Mouse (Mus musculus) embryonic facial prominence, embryonic 11.5 days (tissue): ENCODE measurements around the gene Abcc9. TPM values are rescaled to one million over a fixed set of nuclear protein-coding genes. Genes with fewer than 3 reads are reported as not detected.
A peak's percentile ranks its signal among the peaks of the same experiment; 100 is the strongest.

Experiments used
- ATAC-seq: fragments of 200-750 bp; cut with Nextera tagmentation; replicated peaks from 2 replicates; pipeline ENCODE4 v1.8.0; 2017; ENCODE audit warnings: low read depth; ENCODE audit not compliant: insufficient number of reproducible peaks, low FRiP score, low TSS enrichment
- DNase-seq: peaks from one replicate; pipeline ENCODE4 v3.0.0-alpha.2; 2015; ENCODE audit warnings: low spot score
- H3K27ac ChIP-seq: fragments of 300-500 bp; sonication (generic); replicated peaks from 2 replicates; pipeline ENCODE4 v1.5.1; 2014; ENCODE audit warnings: mild to moderate bottlenecking, low read depth, low read length, control low read depth
- H3K27me3 ChIP-seq: fragments of 300-500 bp; sonication (generic); 2 replicates; pipeline ENCODE4 v1.6.1; 2014; ENCODE audit warnings: mild to moderate bottlenecking, low read length, moderate library complexity, mixed read lengths; ENCODE audit not compliant: control insufficient read depth, insufficient read depth
- H3K36me3 ChIP-seq: fragments of 300-500 bp; sonication (generic); replicated peaks from 2 replicates; pipeline ENCODE4 v1.6.1; 2014; ENCODE audit warnings: low read depth, mild to moderate bottlenecking, low read length, moderate library complexity, mixed read lengths; ENCODE audit not compliant: control insufficient read depth, insufficient read depth
- H3K4me1 ChIP-seq: fragments of 300-500 bp; sonication (generic); 2 replicates; pipeline ENCODE4 v1.6.1; 2014; ENCODE audit warnings: low read length, mixed read lengths; ENCODE audit not compliant: control insufficient read depth, insufficient read depth
- H3K4me2 ChIP-seq: fragments of 300-500 bp; sonication (generic); 2 replicates; pipeline ENCODE4 v1.6.1; 2014; ENCODE audit warnings: low read depth, mild to moderate bottlenecking, control low read depth, low read length, moderate library complexity
- H3K4me3 ChIP-seq: fragments of 300-500 bp; sonication (generic); 2 replicates; pipeline ENCODE4 v1.5.1; 2014; ENCODE audit warnings: low read depth, low read length, control low read depth
- H3K9ac ChIP-seq: fragments of 300-500 bp; sonication (generic); replicated peaks from 2 replicates; pipeline ENCODE4 v1.6.1; 2014; ENCODE audit warnings: mild to moderate bottlenecking, control low read depth, low read length
- H3K9me3 ChIP-seq: fragments of 300-500 bp; sonication (generic); replicated peaks from 2 replicates; pipeline ENCODE4 v1.6.1; 2016; ENCODE audit warnings: mild to moderate bottlenecking, low read length, inconsistent platforms, mixed read lengths; ENCODE audit not compliant: control insufficient read depth
- WGBS: fragments of 180-500 bp; shearing (Covaris S2); extraction: QIAGEN DNeasy Blood & Tissue Kit; methylation state at CpG from one replicate; pipeline ENCODE4 v1.1.7; 2014; 5-methylcytosine and 5-hydroxymethylcytosine counted together
- polyA plus RNA-seq: library from polyadenylated mRNA; unstranded; fragments of >200 nt; fragmentation: Nextera tagmentation; extraction: Ambion mirVana; gene quantifications from 2 replicates; pipeline ENCODE4 v1.2.1, GENCODE M21; 2014

Gene Abcc9
- polyA plus RNA-seq, 1 experiment from 2014 or later, result 1.8 TPM

DNA sequence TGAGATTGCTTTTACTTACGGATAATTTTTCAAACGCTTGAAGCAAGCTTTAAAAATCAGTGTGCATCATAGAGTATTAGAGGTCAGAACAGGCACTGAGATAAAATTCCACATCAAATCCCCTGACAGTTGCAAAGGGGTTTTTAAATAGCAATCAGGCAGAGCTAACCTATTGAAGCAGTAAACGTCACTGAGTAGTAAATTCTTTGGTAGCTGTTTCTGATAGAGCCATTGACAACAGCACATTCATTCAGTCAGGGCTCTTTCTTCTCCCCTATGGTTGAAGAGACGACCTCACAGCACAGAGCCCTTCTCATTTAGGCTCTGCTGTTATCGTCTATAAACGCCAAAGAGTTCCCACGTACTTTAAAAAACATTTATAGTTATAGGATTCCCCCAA, 95.0 kb downstream of the Abcc9 start:
- 68% methylated on average over 7 of the region's 7 CpGs for WGBS
- ATAC-seq, result no peak

DNA sequence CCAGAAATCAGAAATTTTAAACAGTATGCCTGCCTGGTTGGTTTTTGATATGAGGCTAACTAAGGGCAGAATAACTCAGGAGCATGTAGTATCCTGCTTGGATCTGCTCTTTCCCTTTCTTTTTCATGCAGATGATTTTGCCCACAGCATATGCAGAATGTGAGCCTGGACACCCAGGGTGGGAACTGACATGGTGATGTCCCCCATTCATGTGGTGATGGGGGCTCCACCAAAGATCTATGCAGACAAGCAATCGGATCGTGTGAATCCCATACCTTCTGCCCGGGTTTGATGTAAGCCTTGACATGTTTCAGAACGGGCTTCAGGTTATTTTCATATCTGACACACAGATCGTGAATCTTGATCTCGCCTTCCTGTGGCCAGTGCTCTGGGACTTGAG, 99.3 kb downstream of the Abcc9 start:
- Histone ChIP-seq H3K4me3 (no peak overlapping the region), H3K9ac (no peak overlapping the region), H3K27ac (no peak overlapping the region), H3K27me3 (no peaks in the 10 kb centered on the region), H3K4me1 (no peaks in the 10 kb centered on the region), H3K9me3 (no peaks in the 10 kb centered on the region), H3K4me2 (no peak overlapping the region), H3K36me3 (no peaks in the 10 kb centered on the region)
- ATAC-seq, result no peak
- 67% methylated on average over 6 of the region's 6 CpGs for WGBS
- DNase-seq, result no peak

More for the DNA sequence above, 95.0 kb downstream of the Abcc9 start:
- DNase-seq, result no peak
- Histone ChIP-seq H3K36me3 (no peaks in the 10 kb centered on the region), H3K4me1 (no peaks in the 10 kb centered on the region), H3K9ac (no peak overlapping the region), H3K27me3 (no peaks in the 10 kb centered on the region), H3K9me3 (no peaks in the 10 kb centered on the region), H3K4me3 (no peak overlapping the region), H3K4me2 (no peak overlapping the region), H3K27ac (no peak overlapping the region)

DNA sequence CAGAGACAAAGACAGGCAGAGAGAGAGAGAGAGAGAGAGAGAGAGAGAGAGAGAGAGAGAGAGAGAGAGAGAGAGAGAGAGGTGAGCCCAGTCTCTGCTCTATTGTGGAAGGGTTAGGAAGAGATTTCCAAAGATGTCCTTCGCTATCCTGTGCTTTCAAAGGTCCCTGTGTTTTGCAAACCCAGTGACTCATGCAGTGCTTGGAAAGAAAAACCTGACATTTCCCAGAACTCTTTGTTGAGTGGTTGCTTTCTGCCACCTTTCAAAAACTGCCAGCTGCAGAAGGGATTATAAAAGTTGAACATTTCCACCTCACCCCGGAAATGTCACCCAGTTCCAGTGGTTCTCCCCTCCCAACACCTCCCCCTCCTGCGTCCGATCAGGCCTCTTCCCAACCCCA, 123.3 kb downstream of the Abcc9 start:
- DNase-seq (no peak), ATAC-seq (no peak)
- Histone ChIP-seq H3K36me3 (no peaks in the 10 kb centered on the region), H3K9me3 (no peaks in the 10 kb centered on the region), H3K9ac (no peak overlapping the region), H3K27me3 (no peaks in the 10 kb centered on the region), H3K4me3 (no peak overlapping the region), H3K27ac (no peak overlapping the region), H3K4me1 (no peaks in the 10 kb centered on the region), H3K4me2 (no peak overlapping the region)
- 77% methylated on average over 4 of the region's 4 CpGs for WGBS

DNA sequence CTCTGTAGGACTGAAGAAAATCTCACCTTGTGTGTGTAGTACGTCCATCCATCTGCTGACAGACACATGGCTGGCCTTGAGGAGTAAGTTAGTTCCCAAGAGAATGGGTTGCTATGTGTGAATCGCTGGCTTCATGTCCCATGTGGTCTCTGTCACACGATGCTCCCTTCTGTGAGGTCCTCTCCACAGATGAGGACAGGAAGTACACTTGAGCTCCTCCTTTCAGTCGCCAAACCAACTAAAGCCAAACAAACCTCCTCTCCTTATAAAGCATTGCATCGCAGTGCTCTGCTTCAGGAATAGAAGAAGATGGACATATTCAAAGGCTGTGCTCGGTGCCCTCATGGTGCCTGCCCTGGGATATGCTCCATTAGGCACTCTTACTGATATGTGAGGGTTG, 124.3 kb downstream of the Abcc9 start:
- Histone ChIP-seq H3K9me3 (no peaks in the 10 kb centered on the region), H3K4me2 (no peak overlapping the region), H3K36me3 (no peaks in the 10 kb centered on the region), H3K27me3 (no peaks in the 10 kb centered on the region), H3K27ac (no peak overlapping the region), H3K4me3 (no peak overlapping the region), H3K4me1 (no peaks in the 10 kb centered on the region), H3K9ac (no peak overlapping the region)
- DNase-seq (no peak), ATAC-seq (no peak)
- 81% methylated on average over 6 of the region's 6 CpGs for WGBS

DNA sequence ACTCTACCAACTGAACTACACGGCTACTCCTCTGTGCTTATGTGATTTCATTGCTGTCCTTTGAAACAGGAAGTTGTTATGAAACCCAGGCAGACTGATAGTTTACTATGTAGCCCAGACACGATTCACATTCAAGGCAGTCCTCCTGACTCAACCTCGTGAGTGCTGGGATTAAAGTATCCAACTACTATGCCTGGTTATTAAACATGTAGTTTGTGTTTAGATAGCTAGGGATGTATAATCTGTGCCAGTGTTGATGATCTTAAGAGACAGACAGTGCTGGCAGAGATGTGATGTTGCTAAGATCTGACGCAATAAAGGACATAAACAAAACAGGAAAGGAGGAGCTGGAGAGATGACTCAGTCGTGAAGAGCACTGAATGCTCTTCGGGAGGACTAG, 129.2 kb downstream of the Abcc9 start:
- peaks cover 12% of the 10 kb centered on the region for H3K27me3 ChIP-seq
- H3K27ac ChIP-seq, result no peak overlapping the region
- H3K4me1 ChIP-seq, result no peaks in the 10 kb centered on the region
- H3K4me3 ChIP-seq, result no peak overlapping the region
- ATAC-seq, result no peak
- H3K4me2 ChIP-seq, result no peak overlapping the region
- DNase-seq, result no peak
- no peak overlapping the region for H3K9ac ChIP-seq
- H3K9me3 ChIP-seq, result no peaks in the 10 kb centered on the region
- 57% methylated on average over 6 of the region's 6 CpGs for WGBS
- no peaks in the 10 kb centered on the region for H3K36me3 ChIP-seq

DNA sequence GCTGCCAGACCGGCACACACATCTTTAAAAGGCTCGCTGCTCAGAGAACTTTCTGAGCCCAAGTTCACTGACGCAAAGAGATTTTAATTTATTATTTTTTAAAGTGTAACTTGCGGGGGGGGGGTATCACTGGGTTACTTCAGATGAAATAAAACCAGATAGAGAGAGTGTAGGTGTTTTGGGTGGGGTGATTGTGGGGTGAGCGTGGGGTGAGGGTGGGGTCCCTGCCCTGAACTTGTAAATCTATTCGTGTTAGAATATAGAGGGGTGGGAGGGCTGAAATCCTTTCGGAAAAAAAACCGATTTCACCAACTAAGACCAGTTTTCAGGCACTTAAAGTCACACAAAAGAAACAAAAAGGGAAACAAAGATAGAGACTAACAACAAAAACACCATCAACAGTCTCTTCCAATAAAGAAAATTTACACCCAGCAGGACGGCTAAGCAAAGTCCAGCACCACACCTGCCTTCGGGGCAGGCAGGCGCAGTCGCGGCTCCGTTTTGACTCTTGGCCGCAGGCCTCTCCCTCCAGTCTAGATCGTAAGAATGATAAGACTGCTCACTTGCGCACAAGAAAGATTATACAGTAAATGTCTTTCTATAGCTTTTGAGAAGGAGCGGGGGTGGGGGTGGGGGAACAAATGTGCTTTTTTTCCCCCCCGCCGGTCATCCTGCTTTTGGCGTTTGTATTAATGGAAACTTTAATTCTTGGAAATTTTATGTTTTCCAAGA, 130.3 kb downstream of the Abcc9 start:
- no peaks in the 10 kb centered on the region for H3K4me1 ChIP-seq
- no peak overlapping the region for H3K27ac ChIP-seq
- ATAC-seq, result peak; percentile 57; the same call in 1 of the 2 replicates
- whole genome bisulfite sequencing, result 3% methylated on average over 21 of the region's 21 CpGs
- peaks cover 12% of the 10 kb centered on the region for H3K27me3 ChIP-seq
- DNase-seq, result peak; percentile 35
- no peak overlapping the region for H3K9ac ChIP-seq
- peak overlapping the region; percentile 59 for H3K4me2 ChIP-seq
- H3K4me3 ChIP-seq, result peak overlapping the region; percentile 43
- H3K9me3 ChIP-seq, result no peaks in the 10 kb centered on the region
- no peaks in the 10 kb centered on the region for H3K36me3 ChIP-seq

DNA sequence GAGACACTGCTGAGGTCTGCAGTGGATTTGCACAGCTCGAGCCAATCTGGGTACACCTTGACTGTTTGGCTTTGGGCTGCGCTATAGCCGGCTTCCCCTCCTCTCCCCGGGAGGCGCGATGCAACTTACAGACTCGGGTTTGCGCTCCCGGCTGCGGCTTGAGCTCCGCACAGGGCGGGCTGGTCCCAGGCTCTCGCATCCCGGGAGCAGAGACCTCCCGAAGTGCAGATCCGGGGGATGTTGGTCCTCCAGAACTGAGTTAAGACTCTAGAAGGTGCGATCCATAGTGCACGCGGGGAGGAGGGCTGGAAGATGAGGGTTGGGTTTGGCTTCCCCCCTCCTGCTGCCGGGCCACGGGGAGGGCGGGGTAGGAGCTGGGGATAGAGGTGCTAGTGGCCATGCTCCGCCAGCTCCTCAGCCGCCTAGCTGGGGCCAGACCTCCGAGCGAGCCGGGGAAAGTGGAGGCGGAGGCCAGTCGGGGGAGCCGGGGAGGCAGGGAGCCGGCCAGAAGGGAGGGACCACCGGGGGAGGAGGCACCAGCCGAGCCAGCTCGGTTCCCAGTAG, 131.0 kb downstream of the Abcc9 start, which contains the start of gene Kcnj8:
Gene Kcnj8, minus strand, starts transcription at position 560 of the 564 bp plus-strand sequence.
- peak; percentile 88 for ATAC-seq
- peaks cover 12% of the 10 kb centered on the region for H3K27me3 ChIP-seq

DNA sequence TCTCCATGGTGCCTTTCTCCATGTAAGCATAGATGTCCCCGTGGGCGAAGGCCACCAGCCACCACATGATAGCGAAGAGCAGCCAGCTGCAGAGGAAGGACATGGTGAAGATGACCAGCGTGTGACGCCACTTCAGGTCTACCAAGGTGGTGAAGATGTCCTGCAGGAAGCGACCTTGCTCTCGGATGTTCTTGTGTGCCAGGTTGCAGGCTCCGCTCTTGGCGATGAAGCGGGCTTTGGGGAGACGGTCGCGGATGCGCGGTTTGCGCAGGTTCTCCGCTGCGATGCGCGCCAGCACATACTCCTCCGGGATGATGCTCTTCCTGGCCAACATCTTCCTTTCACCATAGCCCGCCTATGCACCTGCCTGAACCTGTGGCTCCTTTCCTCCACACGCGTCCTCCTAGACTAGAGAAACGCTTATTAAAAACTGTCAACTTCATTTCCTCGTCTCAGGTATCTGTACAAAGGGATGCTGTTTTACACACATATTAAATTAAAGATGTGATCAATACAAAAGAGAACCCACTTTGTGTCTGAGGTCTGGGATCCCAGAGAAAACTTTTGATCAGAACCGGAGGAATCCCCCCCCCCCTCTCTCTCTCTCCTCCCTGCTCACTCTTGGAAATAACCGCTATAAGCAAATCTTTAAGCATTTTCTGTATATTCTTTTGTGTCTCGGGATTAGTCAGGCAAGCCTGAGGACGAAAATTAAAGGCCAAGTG, 131.9 kb downstream of the Abcc9 start:
- no peaks in the 10 kb centered on the region for H3K36me3 ChIP-seq
- H3K4me1 ChIP-seq, result no peaks in the 10 kb centered on the region
- H3K4me2 ChIP-seq, result no peak overlapping the region
- ATAC-seq (no peak), DNase-seq (no peak)
- H3K9ac ChIP-seq, result no peak overlapping the region
- no peak overlapping the region for H3K27ac ChIP-seq
- no peaks in the 10 kb centered on the region for H3K9me3 ChIP-seq
- no peak overlapping the region; the same call in 1 of the 2 replicates for H3K4me3 ChIP-seq
- 6% methylated on average over 30 of the region's 30 CpGs for WGBS
- peaks cover 12% of the 10 kb centered on the region for H3K27me3 ChIP-seq

More for the DNA sequence above, 131.0 kb downstream of the Abcc9 start, which contains the start of gene Kcnj8:
- Histone ChIP-seq H3K27ac (no peak within 1 kb of the TSS), H3K4me2 (peak within 1 kb of the TSS; percentile 59), H3K9ac (peak within 1 kb of the TSS; percentile 30), H3K9me3 (no peaks in the 10 kb centered on the region), H3K4me1 (no peaks in the 10 kb centered on the region), H3K4me3 (peak within 1 kb of the TSS; percentile 43), H3K36me3 (no peaks in the 10 kb centered on the region)
- WGBS, result under 1% methylated on average over 34 of the region's 34 CpGs
- peak; percentile 66 for DNase-seq
